Mouse (Mus musculus) cortical plate, adult 2 months (tissue): ENCODE data around the gene Ncoa1.

Source experiments
- CTCF ChIP-seq: fragments of 200-500 bp; IDR thresholded peaks from 2 replicates; pipeline ENCODE4 v1.5.1; 2011; ENCODE audit warnings: mild to moderate bottlenecking, control low read depth, low read length; ENCODE audit not compliant: insufficient read depth; ENCODE audit errors: extremely low read depth
- POLR2A ChIP-seq: fragments of 200-500 bp; IDR thresholded peaks from 2 replicates; pipeline ENCODE4 v1.6.1; 2011; ENCODE audit warnings: mild to moderate bottlenecking, low read length, control low read depth; ENCODE audit not compliant: insufficient read depth; ENCODE audit errors: extremely low read depth

DNA sequence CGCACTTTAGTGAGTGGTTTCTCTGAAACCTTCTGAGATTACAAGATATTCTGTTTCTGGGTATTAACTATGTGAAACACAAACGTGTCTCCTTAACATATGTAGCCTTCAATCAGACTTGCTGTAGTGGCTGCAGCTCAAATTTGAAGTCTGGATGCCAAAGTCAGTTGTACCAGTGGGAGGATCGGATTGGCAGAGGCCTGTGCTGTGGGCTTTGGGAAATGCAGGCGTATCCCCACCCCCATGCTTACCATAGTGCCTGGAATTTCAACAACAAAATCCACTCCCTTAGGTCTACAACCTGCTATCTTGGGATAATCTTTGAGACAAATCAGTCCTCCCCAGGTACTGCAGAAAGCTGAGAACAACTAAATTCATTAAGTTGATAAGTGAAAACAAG, 6.4 kb upstream of the Ncoa1 start:
- TF ChIP-seq POLR2A (no peak), CTCF (no peak)
